Mouse (Mus musculus) 416B (cell line): Measurements from ENCODE around the gene Bola3.
"Not testable (repeated sequence)": the region's sequence is repeated elsewhere in the genome, so short reads cannot be mapped to it uniquely, and the experiment has no call there.

Experiments
- DNase-seq: peaks from one replicate; pipeline ENCODE4 v3.0.0; 2011; ENCODE audit warnings: low read depth

Bola3 gene

DNA sequence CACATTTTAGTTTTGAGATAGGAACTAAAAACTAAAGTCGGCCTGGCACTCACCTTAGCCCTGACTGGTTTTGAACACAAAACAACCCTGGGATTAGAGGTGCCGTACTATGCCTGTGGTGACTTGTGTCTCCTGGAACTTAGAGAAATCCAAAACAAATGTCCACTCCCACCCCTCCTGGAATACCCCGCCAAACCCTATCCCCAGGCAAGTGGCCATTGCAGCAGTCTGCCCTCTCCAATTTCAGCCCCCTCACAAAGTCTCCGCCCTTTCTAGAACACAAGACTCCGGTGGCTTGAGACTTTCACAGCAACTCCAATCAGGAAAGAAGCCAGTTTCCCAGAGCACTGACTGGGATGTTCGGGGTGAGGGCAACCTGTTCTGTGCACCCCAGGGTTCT, at the start of gene Bola3:
Bola3 (plus strand) TSS at position 275 of the 400 bp plus-strand sequence.
- DNase-seq: peak; percentile 72

GRCm38 (mm10) chr6:83300447-83301229, 48.3 kb upstream of the Bola3 start:
- DNase-seq: no peak

GRCm38 (mm10) chr6:83301294-83301693, 47.7 kb upstream of the Bola3 start:
- DNase-seq: no peak

DNA sequence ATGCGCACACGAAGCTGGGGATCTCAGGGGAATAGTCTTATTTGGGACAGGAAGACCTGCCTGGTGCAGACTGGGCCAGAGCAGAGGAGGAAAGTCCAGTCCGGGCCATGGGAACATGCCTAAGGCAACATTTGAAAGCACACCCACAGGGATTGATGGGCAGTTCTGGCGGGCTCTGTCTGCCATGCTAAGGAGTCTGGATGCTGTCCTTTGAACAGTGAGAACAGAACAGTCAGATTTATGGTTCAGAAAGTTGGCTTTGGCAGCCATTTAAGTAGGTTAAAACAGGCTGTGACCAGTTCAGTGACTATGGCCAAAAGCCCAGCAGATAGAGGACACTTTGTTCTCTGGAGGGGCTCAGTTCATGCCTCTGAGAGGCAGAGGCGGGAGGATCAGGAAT, 46.7 kb upstream of the Bola3 start:
- DNase-seq: no peak

DNA sequence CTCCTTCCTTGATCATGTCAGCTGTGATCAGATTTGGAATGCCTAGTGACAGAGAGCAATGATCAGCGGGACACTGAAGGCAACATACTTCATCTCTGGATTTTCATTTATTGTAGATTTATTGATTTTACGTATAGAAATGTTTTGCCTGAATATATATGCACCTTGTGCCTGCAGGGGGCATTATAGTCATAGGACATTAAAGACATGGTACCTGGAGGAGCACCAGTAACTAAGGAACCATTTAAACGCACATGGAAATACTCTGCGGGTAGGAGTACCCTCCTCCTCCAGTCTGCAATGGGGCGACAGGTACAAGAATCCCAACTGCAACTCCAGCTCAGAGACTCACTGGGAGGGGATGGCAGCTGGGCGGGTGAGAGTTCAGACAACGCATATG, 39.9 kb upstream of the Bola3 start:
- peak; percentile 28 for DNase-seq

GRCm38 (mm10) chr6:83311206-83311605, 37.7 kb upstream of the Bola3 start:
- DNase-seq: no peak

DNA sequence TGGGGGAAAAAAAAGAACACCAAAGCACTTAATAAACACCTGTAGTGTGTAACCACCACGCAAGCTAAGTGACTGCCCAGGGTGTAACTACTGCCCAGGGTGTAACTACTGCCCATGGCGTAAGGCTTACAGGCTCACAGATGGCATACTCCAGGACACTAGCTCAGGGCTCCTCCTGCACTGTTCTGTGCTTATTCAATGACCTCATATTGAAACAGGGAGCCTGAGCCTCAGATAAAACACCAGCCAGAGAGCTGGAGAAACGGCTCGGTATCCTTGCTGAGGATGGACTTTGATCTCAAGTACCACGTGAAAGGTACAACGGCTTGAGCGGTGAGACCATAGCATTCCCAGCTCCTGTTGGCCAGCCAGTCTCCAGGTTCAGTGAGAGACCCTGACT, 36.9 kb upstream of the Bola3 start:
- no peak for DNase-seq

- DNase-seq: no peak
Measured at GRCm38 (mm10) chr6:83312514-83312913, 36.4 kb upstream of the Bola3 start.

DNA sequence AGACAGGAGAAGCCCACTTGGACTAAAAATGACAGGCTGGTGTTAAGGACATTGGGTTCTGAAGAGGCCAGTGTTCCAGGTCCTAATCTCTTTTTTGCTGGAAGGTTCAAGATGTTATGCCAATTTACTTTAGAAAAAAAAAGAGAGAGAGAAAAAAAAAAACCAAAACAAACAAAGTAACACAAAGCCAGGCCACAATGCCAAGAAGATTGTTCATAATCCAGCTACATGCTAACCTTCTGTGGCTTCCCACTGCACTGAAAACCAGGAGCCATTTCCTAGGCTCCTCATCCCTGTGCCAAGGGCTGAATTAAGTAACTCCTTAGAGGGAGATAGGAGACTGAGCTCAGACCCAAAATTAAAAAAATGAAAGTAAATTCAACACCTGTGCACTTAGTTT, 33.7 kb upstream of the Bola3 start:
- DNase-seq: no peak

DNA sequence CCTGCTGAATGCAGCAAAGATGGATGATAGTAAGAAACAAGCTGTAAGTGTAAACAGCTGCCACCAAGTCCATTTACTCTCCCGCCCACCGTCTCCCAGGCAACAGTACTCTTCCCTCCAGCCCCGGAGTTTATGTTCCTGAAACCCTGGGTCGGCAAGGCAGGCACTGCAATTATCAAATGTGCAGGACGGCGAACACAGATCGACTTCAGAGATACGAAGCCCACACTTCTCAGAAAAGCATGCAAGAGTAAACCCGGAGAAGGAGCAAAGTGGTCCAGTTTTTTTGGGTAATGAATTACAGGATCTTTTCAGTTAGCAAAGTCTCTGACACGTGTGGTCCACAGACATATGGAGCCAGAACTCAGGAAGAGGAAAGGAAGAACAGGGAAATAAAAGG, 32.9 kb upstream of the Bola3 start:
- DNase-seq: peak; percentile 71

DNA sequence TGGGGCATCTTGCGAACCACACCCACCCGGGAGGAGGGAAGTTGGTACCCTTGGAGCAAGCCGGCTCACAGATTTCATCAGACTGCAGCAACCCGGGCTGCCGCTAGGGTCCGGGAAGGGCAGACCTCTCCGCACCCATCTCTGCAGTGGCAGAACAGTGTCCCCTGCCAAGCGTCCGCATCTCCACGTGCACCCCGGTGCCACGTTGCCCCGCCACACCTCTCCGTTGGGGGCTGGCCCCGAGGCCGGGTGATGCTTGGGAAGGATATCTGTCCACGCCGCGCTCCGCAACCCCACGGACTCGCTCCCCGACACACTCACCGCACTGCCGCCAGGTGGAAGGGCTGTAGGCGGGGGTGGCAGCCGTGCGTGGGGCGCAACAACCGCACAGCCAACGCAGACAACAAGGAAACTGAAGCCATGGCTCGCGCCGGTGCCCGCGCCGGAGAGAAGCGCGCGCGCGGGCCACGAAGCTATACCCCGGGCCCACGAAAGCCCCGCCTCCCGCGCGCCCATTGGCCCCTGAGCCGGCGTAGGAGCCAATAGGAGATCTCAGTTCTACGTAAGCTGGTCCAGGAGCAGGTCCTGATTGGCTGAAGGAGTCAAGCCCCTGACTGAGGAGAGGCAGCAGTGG, 31.7 kb upstream of the Bola3 start:
- peak; percentile 93 for DNase-seq

DNA sequence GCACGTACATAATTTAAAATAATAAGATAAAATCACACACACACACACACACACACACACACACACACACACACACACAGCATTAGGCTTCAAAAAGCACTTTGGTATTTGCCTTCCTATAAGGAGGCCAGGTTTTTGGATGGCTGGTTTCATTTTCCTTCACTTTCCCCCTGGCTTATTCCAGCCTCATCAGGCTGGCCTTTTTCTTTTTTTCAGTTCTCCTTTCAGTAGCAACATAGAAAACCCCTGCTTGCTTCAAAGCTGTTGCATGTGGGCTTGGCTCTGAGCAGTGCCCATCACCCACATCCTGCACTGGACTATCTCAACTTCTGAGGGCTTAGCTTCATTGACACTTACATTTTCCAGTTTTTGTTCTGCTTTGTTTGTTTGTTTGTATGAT, 27.0 kb upstream of the Bola3 start:
- no peak for DNase-seq

DNA sequence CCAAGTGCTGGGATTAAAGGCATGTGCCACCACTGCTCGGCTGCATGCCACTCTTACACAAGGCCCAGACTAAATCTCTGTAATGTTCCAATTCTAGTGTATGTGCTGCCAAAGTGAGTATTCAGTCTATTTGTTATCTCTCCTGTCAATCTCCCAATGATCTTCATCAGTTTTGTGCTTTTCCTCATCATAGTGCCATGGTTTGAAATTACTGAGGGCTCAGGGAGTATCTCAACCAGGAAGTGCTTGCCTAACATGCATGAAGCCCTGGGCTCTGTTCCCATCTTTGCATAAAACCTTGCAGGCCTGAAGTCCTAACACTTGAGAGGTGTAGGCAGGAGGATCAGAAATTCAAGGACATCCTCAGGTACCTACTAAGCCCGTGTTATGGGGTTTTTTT, 26.2 kb upstream of the Bola3 start:
- no peak for DNase-seq

DNA sequence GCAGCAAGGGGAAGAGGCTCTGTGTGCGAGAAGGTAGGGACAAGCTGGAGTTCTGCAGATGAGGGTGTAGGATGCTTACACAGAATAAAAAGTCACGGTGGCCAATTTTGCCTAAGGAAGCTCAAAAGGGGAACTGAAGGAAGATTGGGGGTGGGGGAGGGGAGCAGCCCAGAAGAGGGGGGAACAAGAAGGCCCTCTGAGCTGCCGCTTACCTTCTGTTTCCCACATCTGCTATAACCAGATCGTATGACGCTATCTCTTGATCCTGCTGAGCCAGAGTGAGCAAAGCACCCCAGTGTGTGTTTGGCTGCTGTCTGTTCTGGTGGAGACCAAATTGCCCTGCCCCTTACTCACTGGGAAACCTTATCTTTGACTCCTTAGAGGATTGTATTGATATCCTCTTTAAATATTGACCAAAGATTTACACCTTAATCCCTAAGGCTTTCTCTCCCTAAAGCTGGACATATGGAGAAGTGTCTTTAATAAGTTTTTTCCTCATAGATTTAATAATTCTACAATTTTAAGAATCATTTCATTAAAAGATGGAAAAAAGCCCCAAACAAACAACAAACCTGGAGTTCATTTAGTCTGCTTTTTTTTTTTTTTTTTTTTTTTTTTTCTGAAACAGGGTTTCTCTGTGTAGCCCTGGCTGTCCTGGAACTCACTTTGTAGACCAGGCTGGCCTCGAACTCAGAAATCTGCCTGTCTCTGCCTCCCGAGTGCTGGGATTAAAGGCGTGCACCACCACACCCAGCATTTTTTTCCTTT, 25.1 kb upstream of the Bola3 start:
- peak; percentile 65 for DNase-seq

GRCm38 (mm10) chr6:83325525-83326393, 23.2 kb upstream of the Bola3 start, which contains the start of the genes Mthfd2 and Mob1a:
Gene Mthfd2, minus strand, starts transcription at chr6:83325908.
Gene Mob1a, plus strand, starts transcription at chr6:83326016.
- DNase-seq: peak; percentile 97

- no peak for DNase-seq
Measured at GRCm38 (mm10) chr6:83326394-83326736, 22.6 kb upstream of the Bola3 start.

GRCm38 (mm10) chr6:83326761-83327160, 22.2 kb upstream of the Bola3 start:
- DNase-seq: peak; percentile 37

DNA sequence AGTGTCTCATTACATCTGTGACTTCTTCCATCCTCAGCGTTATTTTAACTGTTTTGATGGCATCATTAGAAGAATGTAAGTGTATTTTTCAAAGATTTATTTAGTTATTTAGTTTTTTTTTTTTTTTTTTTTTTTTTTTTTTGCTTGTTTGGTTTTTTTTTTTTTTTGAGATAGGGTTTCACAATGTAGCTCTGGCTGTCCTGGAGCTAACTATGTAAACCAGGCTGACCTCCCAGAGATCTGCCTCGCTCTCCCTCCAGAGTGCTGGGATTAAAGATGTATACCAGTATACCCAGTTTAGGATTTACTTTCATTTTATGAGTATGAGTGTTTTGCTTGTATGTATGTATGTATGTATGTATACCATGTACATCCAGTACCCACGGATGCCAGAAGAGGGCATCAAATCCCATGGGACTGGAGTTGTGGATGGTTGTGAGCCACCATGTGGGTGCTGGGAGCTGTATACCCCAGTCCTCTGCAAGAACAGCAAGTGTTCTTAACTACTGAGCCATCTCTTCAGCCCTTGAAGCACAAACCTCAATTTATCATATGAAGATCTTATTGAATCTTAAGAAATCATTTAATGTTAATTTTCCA, 21.3 kb upstream of the Bola3 start:
- peak; percentile 30 for DNase-seq

GRCm38 (mm10) chr6:83341387-83341786, 7.6 kb upstream of the Bola3 start:
- no peak for DNase-seq

- DNase-seq: no peak
Measured at GRCm38 (mm10) chr6:83342957-83343356, 6.0 kb upstream of the Bola3 start.

DNA sequence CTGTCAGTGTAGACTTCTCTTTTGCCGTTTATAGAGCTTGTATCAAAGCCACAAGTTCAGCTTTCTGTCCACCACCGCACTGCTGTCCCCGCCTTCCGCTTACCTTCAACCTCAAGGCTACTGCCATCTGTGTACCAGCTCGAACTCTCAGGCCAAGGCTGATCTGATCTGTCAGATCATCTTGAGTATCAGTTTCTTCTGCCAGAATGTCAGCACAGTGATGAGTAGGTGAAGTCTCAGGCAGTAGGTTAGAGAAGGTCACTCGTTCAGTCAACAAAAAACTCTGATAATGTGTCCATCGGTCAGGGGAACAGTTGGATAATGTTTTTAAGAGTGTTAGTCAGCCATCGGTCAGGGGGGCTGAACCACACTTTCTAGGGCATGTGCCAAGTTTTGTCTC, 3.7 kb upstream of the Bola3 start:
- DNase-seq: not testable (repeated sequence)

- no peak for DNase-seq
Measured at GRCm38 (mm10) chr6:83347916-83348315, 1.0 kb upstream of the Bola3 start.
